Mouse (Mus musculus) liver, adult 2 months (tissue): ENCODE results near the gene Herc3. TPM values are rescaled to one million over a fixed set of nuclear protein-coding genes. Genes with fewer than 3 reads are reported as not detected.
A peak's percentile ranks its signal among the peaks of the same experiment; 100 is the strongest.

Source experiments
- DNase-seq: peaks from one replicate; pipeline ENCODE4 v3.0.0-alpha.2; 2011; ENCODE audit warnings: low read depth, low spot score; ENCODE audit errors: extremely low read depth
- H3K27ac ChIP-seq: fragments of 200-500 bp; replicated peaks from 2 replicates; pipeline ENCODE4 v1.5.1; 2012; ENCODE audit warnings: low read depth, mild to moderate bottlenecking, control low read depth, inconsistent platforms, low read length; ENCODE audit not compliant: insufficient read depth
- H3K27me3 ChIP-seq: fragments of 200-500 bp; 2 replicates; pipeline ENCODE4 v1.6.1; 2012; ENCODE audit warnings: mild to moderate bottlenecking, moderate library complexity, low read length, inconsistent platforms; ENCODE audit not compliant: control insufficient read depth, insufficient read depth
- H3K36me3 ChIP-seq: fragments of 200-500 bp; 2 replicates; pipeline ENCODE4 v1.6.1; 2012; ENCODE audit warnings: low read length, inconsistent platforms; ENCODE audit not compliant: control insufficient read depth, insufficient read depth
- H3K4me1 ChIP-seq: fragments of 200-500 bp; 2 replicates; pipeline ENCODE4 v1.6.1; 2011; ENCODE audit warnings: low read length; ENCODE audit not compliant: control insufficient read depth, insufficient read depth
- H3K4me3 ChIP-seq: fragments of 200-500 bp; 2 replicates; pipeline ENCODE4 v1.5.1; 2011; ENCODE audit warnings: low read depth, mild to moderate bottlenecking, control low read depth, low read length, moderate library complexity; ENCODE audit not compliant: insufficient read depth
- H3K79me2 ChIP-seq: fragments of 200-500 bp; 2 replicates; pipeline ENCODE4 v1.6.1; 2012; ENCODE audit warnings: inconsistent platforms, mild to moderate bottlenecking, low read length, moderate library complexity; ENCODE audit not compliant: control insufficient read depth, insufficient read depth
- H3K9ac ChIP-seq: fragments of 200-500 bp; 2 replicates; pipeline ENCODE4 v1.6.1; 2012; ENCODE audit warnings: low read depth, mild to moderate bottlenecking, control low read depth, inconsistent platforms, low read length
- CTCF ChIP-seq: fragments of 200-500 bp; IDR thresholded peaks from 2 replicates; pipeline ENCODE4 v1.5.1; 2011; ENCODE audit warnings: low read depth, low read length, control low read depth
- POLR2A ChIP-seq: fragments of 200-500 bp; IDR thresholded peaks from 2 replicates; pipeline ENCODE4 v1.6.1; 2011; ENCODE audit warnings: low read length, control low read depth; ENCODE audit not compliant: insufficient read depth; ENCODE audit errors: extremely low read depth
- WGBS: fragments of 180-500 bp; shearing (Covaris S2); methylation state at CpG from one replicate; pipeline ENCODE4 v1.1.7; 2018; 5-methylcytosine and 5-hydroxymethylcytosine counted together
- polyA plus RNA-seq: library from polyadenylated mRNA; depleted of rRNA; stranded (reverse); fragments of >200 nt; gene quantifications from 2 replicates; pipeline ENCODE4 v1.2.3, GENCODE M21; 2012
- total RNA-seq: library from RNA; depleted of rRNA; stranded (reverse); fragments of >200 nt; gene quantifications from 2 replicates; pipeline ENCODE4 v1.2.3, GENCODE M21; 2014

The Herc3 gene
- total and polyA plus RNA-seq, 2 experiments, result 3.5 to 10.3 TPM

DNA sequence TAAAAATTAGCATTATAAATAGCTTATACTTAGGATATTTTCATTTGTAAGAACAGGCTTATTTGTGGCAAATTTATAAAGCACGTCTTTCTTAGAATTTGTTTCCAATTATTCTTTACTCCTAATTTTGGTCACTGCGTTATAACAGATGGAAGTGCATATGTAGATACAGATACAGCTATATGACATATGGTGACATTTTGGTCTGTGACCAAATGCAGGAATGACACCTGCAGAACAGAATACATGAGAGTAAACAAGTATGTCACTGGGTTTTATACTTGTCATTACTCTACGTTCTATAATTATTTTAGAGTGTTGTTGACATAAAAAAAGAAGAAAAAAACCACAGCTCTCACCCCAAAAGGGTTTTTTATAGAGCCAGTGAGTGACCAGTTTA is 67.8 kb downstream of the Herc3 start:
- H3K36me3 ChIP-seq, result peaks cover 18% of the 10 kb centered on the region
- H3K4me3 ChIP-seq, result no peak overlapping the region
- no peak overlapping the region for H3K27ac ChIP-seq
- peaks cover 2% of the 10 kb centered on the region for H3K4me1 ChIP-seq
- no peaks in the 10 kb centered on the region for H3K79me2 ChIP-seq
- WGBS, result 94% methylated on average over 3 of the region's 3 CpGs
- H3K27me3 ChIP-seq, result no peaks in the 10 kb centered on the region
- no peak overlapping the region for H3K9ac ChIP-seq
- DNase-seq, result no peak
- TF ChIP-seq POLR2A (no peak), CTCF (no peak)

DNA sequence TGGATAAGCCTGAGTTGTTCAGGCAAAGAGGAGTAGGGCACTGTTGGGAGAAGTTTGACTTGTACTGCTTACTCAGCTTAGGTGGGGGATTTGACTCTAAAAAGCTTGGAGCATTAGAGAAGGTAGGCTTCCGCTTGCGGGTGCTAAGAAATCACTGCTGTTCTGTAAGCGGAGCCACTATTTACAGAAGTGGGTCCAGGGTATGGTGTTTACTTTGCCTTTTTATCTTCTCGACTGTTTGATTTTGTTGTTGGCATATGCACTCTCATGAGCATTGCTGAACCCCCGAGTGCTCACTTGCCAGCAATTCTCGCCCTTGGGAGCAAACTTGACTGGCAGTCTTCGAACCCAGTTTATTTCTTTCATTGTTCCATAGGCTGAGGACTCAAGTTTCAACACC is 69.3 kb downstream of the Herc3 start:
- DNase-seq, result peak; percentile 28
- WGBS, result 33% methylated on average over 7 of the region's 7 CpGs
- H3K4me1 ChIP-seq, result peaks cover 2% of the 10 kb centered on the region
- TF ChIP-seq CTCF (no peak), POLR2A (no peak)
- no peak overlapping the region for H3K27ac ChIP-seq
- H3K27me3 ChIP-seq, result no peaks in the 10 kb centered on the region
- H3K36me3 ChIP-seq, result peaks cover 11% of the 10 kb centered on the region
- no peak overlapping the region for H3K4me3 ChIP-seq
- no peaks in the 10 kb centered on the region for H3K79me2 ChIP-seq
- H3K9ac ChIP-seq, result no peak overlapping the region

DNA sequence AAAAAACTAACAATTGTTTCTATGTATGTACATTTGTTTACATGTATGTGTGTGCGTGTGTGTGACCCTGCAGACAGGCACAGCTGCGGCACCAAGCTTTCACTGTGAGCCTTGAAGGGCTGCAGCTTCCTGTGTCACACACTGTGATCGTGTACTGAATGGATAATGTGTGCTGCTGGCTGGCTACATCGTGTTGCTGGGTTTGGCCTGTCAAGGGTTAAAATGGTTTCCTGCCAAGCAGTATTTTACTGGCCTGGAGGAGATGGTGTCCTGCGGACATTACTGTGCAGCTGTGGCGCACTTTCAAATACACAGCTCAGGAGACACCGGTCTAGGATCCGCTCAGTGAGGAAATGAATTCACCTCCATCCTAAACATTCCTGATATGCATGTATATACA is 71.9 kb downstream of the Herc3 start:
- no peak overlapping the region for H3K4me3 ChIP-seq
- H3K4me1 ChIP-seq, result peaks cover 2% of the 10 kb centered on the region
- TF ChIP-seq POLR2A, result no peak
- no peak for TF ChIP-seq CTCF
- 81% methylated on average over 8 of the region's 8 CpGs for WGBS
- H3K27ac ChIP-seq, result no peak overlapping the region
- no peaks in the 10 kb centered on the region for H3K79me2 ChIP-seq
- H3K27me3 ChIP-seq, result no peaks in the 10 kb centered on the region
- H3K36me3 ChIP-seq, result peaks cover 3% of the 10 kb centered on the region
- DNase-seq, result no peak
- no peak overlapping the region for H3K9ac ChIP-seq

DNA sequence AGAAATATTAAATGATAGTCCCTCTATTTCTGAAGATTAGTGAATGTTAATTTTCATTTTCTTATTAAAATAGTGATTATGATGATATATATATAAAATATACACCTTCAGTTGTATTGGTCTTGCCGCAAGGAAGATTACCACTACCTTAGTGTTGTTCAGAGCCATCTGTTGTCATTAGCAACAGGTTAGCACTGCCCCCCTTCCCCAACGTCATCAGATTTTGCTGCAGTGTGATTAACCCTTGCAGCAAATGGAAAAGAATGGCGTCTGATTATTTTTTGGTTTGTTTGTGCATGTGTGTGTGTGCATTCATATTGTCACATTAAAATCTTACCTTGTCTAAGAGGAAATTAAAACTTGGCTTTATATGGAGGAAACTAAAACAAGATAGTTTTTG is 73.3 kb downstream of the Herc3 start:
- TF ChIP-seq POLR2A (no peak), CTCF (no peak)
- H3K27me3 ChIP-seq, result no peaks in the 10 kb centered on the region
- peaks cover 2% of the 10 kb centered on the region; the same call in 1 of the 2 replicates for H3K36me3 ChIP-seq
- H3K4me1 ChIP-seq, result peaks cover 2% of the 10 kb centered on the region
- no peak overlapping the region for H3K27ac ChIP-seq
- H3K79me2 ChIP-seq, result no peaks in the 10 kb centered on the region
- DNase-seq, result no peak
- no peak overlapping the region for H3K9ac ChIP-seq
- WGBS, result 90% methylated on average over 3 of the region's 3 CpGs
- H3K4me3 ChIP-seq, result no peak overlapping the region

DNA sequence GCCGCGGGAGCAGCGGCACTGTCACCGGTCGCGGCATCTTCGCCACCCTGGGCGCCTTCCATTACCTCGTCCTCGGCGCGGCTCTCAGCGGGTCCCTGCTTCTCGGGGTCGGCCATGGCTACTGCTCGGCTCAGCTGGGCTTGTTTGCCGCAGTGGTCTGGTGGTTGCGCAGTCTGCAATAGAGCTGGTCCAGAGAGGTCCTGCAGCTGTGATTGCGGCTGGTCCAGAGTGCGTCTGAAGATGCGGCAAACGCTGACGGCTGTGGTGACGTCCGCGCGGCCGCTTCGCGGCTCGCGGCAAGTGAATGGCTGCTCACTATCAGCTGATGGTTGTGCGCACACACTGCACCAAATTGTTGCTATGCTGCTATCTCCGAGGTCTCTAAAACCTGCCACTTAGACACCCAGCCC is 75.6 kb downstream of the Herc3 start, which contains the start of gene Nap1l5:
Gene Nap1l5 (minus strand): TSS at position 225 of the 410 bp plus-strand sequence.
- Histone ChIP-seq H3K27ac (no peak within 1 kb of the TSS), H3K36me3 (peaks cover 2% of the 10 kb centered on the region; the same call in 1 of the 2 replicates), H3K79me2 (no peaks in the 10 kb centered on the region), H3K9ac (no peak within 1 kb of the TSS), H3K27me3 (no peaks in the 10 kb centered on the region), H3K4me3 (peak within 1 kb of the TSS; percentile 34; the same call in 1 of the 2 replicates), H3K4me1 (no peaks in the 10 kb centered on the region)
- TF ChIP-seq POLR2A, result no peak
- TF ChIP-seq CTCF, result no peak
- 72% methylated on average over 34 of the region's 34 CpGs for WGBS
- no peak for DNase-seq

DNA sequence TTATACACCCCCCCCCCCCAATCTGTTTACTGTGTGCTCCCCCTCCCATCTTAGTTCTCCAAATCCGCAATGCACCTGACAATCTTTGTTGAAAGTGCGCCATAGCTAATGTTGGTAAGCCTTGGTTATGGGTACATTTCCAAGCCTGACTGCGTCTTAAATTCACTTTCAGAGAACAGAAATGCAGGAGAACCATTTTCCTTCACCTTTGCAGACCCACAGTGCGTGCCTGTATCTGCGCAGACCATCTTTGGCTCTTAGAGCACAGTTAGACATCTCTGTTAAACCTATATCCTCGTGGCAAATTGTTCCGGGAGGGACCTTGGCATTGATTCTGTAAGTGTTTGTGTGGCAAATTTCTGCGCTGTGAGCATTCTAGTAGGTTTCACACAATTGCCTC is 76.1 kb downstream of the Herc3 start:
- H3K36me3 ChIP-seq, result peaks cover 2% of the 10 kb centered on the region; the same call in 1 of the 2 replicates
- WGBS, result 97% methylated on average over 8 of the region's 8 CpGs
- no peak overlapping the region for H3K4me3 ChIP-seq
- no peak overlapping the region for H3K9ac ChIP-seq
- no peaks in the 10 kb centered on the region for H3K4me1 ChIP-seq
- TF ChIP-seq POLR2A (no peak), CTCF (no peak)
- H3K27ac ChIP-seq, result no peak overlapping the region
- DNase-seq, result no peak
- H3K27me3 ChIP-seq, result no peaks in the 10 kb centered on the region
- H3K79me2 ChIP-seq, result no peaks in the 10 kb centered on the region
